Mouse (Mus musculus) kidney, embryonic 15.5 days (tissue): ENCODE data around the gene Tmem160. TPM values are rescaled to one million over a fixed set of nuclear protein-coding genes. Genes with fewer than 3 reads are reported as not detected.

Experiments
- ATAC-seq: fragments of 200-750 bp; cut with Nextera tagmentation; replicated peaks from 2 replicates; pipeline ENCODE4 v1.8.0; 2017; ENCODE audit warnings: moderate TSS enrichment; ENCODE audit not compliant: low FRiP score
- H3K27ac ChIP-seq: fragments of 300-500 bp; sonication (generic); 2 replicates; pipeline ENCODE4 v1.5.1; 2015; ENCODE audit warnings: mild to moderate bottlenecking, inconsistent platforms
- H3K27me3 ChIP-seq: fragments of 300-500 bp; sonication (generic); 2 replicates; pipeline ENCODE4 v1.6.1; 2015; ENCODE audit warnings: inconsistent platforms
- H3K36me3 ChIP-seq: fragments of 300-500 bp; sonication (generic); 2 replicates; pipeline ENCODE4 v1.6.1; 2015; ENCODE audit warnings: inconsistent platforms
- H3K4me1 ChIP-seq: fragments of 300-500 bp; sonication (generic); 2 replicates; pipeline ENCODE4 v1.6.1; 2015; ENCODE audit warnings: inconsistent platforms
- H3K4me2 ChIP-seq: fragments of 300-500 bp; sonication (generic); 2 replicates; pipeline ENCODE4 v1.6.1; 2015; ENCODE audit warnings: moderate library complexity, mild to moderate bottlenecking, inconsistent platforms
- H3K4me3 ChIP-seq: fragments of 300-500 bp; sonication (generic); replicated peaks from 2 replicates; pipeline ENCODE4 v1.5.1; 2015; ENCODE audit warnings: mild to moderate bottlenecking, inconsistent platforms
- H3K9ac ChIP-seq: fragments of 300-500 bp; sonication (generic); 2 replicates; pipeline ENCODE4 v1.6.1; 2015; ENCODE audit warnings: mild to moderate bottlenecking, inconsistent platforms
- H3K9me3 ChIP-seq: fragments of 300-500 bp; sonication (generic); replicated peaks from 2 replicates; pipeline ENCODE4 v1.6.1; 2016; ENCODE audit warnings: inconsistent platforms
- WGBS: fragments of 180-500 bp; shearing (Covaris S2); methylation state at CpG from one replicate; pipeline ENCODE4 v1.1.7; 2015; ENCODE audit warnings: mixed read lengths; 5-methylcytosine and 5-hydroxymethylcytosine counted together
- polyA plus RNA-seq: library from polyadenylated mRNA; unstranded; fragments of >200 nt; fragmentation: Nextera tagmentation; extraction: Ambion mirVana; gene quantifications from 2 replicates; pipeline ENCODE4 v1.2.1, GENCODE M21; 2015

Tmem160 gene
- polyA plus RNA-seq, 1 experiment from 2014 or later, result 51.0 TPM

DNA sequence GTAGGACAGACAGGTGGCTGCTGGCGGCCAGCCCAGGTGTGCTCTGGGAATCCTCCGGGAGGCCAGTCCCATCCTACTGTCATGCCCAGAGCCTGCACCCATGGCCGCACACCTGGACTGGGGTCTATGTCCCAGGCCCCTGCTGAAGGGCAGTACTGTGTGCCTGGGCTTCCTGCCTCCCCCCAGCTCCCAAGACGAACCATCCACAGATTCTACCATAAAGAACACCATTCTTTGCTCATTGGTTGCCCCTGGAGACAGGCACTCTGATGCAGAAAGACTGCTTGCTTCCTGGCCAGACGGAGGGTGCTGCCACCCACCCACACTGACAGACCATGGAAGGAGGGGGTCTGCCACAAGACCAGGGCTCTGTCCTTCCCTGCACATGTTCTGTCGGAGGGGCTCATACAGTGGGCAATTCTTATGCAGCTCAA lies 47.1 kb downstream of the Tmem160 start:
- no peak for ATAC-seq
- Histone ChIP-seq H3K4me3 (no peak overlapping the region), H3K27me3 (no peaks in the 10 kb centered on the region), H3K4me2 (no peak overlapping the region), H3K36me3 (peaks cover 87% of the 10 kb centered on the region), H3K9ac (no peak overlapping the region), H3K4me1 (no peaks in the 10 kb centered on the region), H3K27ac (no peak overlapping the region), H3K9me3 (no peaks in the 10 kb centered on the region)
- 89% methylated on average over 6 of the region's 6 CpGs for WGBS

DNA sequence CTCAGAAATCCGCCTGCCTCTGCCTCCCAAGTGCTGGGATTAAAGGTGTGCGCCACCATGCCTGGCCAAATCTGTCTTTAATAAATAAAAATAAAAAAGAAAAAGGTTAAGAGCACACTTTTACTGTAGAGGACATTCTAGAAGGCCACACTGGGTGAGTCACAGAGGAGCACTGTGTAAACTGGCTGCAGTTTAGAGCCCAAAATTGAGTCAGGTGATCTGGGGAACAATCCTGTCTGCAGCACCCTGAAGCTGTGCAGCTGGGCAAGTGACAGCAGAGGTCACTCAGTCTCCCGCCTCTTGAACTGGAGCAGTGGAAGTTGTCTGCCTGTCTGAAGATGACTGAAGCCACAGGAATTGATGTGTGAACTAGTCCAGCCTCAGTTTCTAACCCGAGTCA lies 49.0 kb downstream of the Tmem160 start:
- Histone ChIP-seq H3K27ac (no peak overlapping the region), H3K9me3 (no peaks in the 10 kb centered on the region), H3K36me3 (peaks cover 88% of the 10 kb centered on the region), H3K9ac (no peak overlapping the region), H3K4me2 (no peak overlapping the region), H3K4me1 (no peaks in the 10 kb centered on the region), H3K4me3 (no peak overlapping the region), H3K27me3 (no peaks in the 10 kb centered on the region)
- WGBS, result 85% methylated on average over 4 of the region's 4 CpGs
- ATAC-seq, result no peak

DNA sequence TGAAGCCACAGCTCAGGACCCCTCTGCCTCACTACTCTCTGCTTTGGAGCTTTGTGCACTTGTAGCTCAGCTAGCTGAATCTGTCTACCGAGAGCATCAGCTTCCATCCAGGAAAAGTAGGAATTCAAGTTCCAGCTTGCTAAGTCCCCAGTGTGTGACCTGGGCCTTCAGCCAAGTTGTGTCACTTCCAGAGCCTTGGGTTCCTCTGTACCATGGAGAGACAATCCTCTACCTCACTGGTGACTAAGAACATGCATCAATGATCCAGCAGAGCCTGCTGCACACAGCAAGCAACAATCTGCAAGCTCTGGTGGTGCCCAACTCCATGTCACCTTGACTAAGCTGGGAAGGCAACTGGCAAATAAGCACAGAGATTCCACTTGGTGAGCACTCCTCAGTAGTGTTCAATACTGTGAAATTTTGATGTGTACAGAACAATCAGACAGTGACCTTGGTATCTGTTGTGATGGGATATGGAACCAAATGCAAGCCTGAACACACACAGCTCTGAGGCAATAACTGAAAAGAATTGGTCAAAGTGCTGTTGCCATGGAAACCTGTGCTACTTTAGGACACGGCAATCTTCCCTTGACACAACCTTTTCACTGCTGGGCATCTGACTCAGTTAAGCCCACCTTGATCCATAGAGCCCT lies 52.1 kb downstream of the Tmem160 start:
- no peak for ATAC-seq
- no peaks in the 10 kb centered on the region for H3K9me3 ChIP-seq
- H3K9ac ChIP-seq, result no peak overlapping the region
- H3K4me2 ChIP-seq, result no peak overlapping the region
- 81% methylated on average over 2 of the region's 2 CpGs for WGBS
- no peak overlapping the region for H3K4me3 ChIP-seq
- H3K27me3 ChIP-seq, result no peaks in the 10 kb centered on the region
- H3K4me1 ChIP-seq, result 0 out of 2 replicates have a peak, but pooled peaks cover 3% of the 10 kb centered on the region
- H3K36me3 ChIP-seq, result peaks cover 83% of the 10 kb centered on the region
- H3K27ac ChIP-seq, result no peak overlapping the region

Other genes starting within 250 kb of the Tmem160 start
- gene Dhx34, start 230.7 kb upstream of the Tmem160 start, polyA plus RNA-seq, result 14.1 and 18.2 TPM in 2 replicates
- gene C5ar2, start 208.6 kb upstream of the Tmem160 start, polyA plus RNA-seq, result 0.04 and 0.08 TPM in 2 replicates
- gene C5ar1, start 193.2 kb upstream of the Tmem160 start, polyA plus RNA-seq, result 2.5 and 3.7 TPM in 2 replicates
- 16.4 and 19.5 TPM in 2 replicates for gene Inafm1, start 179.2 kb upstream of the Tmem160 start, polyA plus RNA-seq
- 28.9 and 33.0 TPM in 2 replicates for gene Ccdc9, start 166.0 kb upstream of the Tmem160 start, polyA plus RNA-seq
- gene Bbc3, start 144.4 kb upstream of the Tmem160 start, polyA plus RNA-seq, result 12.3 and 12.4 TPM in 2 replicates
- gene Sae1, start 65.0 kb upstream of the Tmem160 start, polyA plus RNA-seq, result 327 and 334 TPM in 2 replicates
- gene Zc3h4, start 51.9 kb upstream of the Tmem160 start, polyA plus RNA-seq, result 15.5 and 17.1 TPM in 2 replicates
- 0.38 and 0.51 TPM in 2 replicates for gene Npas1, start 24.9 kb downstream of the Tmem160 start, polyA plus RNA-seq
- 16.8 and 18.2 TPM in 2 replicates for gene Arhgap35, start 162.2 kb downstream of the Tmem160 start, polyA plus RNA-seq
- not detected in 2 replicates for gene Ceacam15, start 222.9 kb downstream of the Tmem160 start, polyA plus RNA-seq